Mouse (Mus musculus): ENCODE measurements around the gene Gm4791. TPM values are rescaled to one million over a fixed set of nuclear protein-coding genes. Genes with fewer than 3 reads are reported as not detected.

The Gm4791 gene
- polyA plus RNA-seq (2014; fragmentation: Illumina TruSeq; extraction: RNeasy Lipid Tissue Mini Kit (QIAGEN cat#74804); ENCODE audit: low read depth, low replicate concordance): not detected

GRCm38 (mm10) chr9:46998338-46998791 is at the start of gene Gm4791:
TSS of gene Gm4791 (plus strand) at chr9:46998741.

All from testis, adult 10 weeks (tissue).